Mouse (Mus musculus) limb, embryonic 15.5 days (tissue): Measurements from ENCODE around the gene Pla2g2f. TPM values are rescaled to one million over a fixed set of nuclear protein-coding genes. Genes with fewer than 3 reads are reported as not detected.

Experiments
- ATAC-seq: fragments of 200-750 bp; cut with Nextera tagmentation; 2 replicates; pipeline ENCODE4 v1.8.0; 2017; ENCODE audit warnings: low read depth, moderate TSS enrichment; ENCODE audit not compliant: insufficient number of reproducible peaks, low FRiP score, low TSS enrichment
- H3K27ac ChIP-seq: fragments of 300-500 bp; sonication (generic); 2 replicates; pipeline ENCODE4 v1.5.1; 2015; ENCODE audit warnings: moderate library complexity, mild to moderate bottlenecking, inconsistent platforms
- H3K27me3 ChIP-seq: fragments of 300-500 bp; sonication (generic); 2 replicates; pipeline ENCODE4 v1.6.1; 2015; ENCODE audit warnings: inconsistent platforms
- H3K36me3 ChIP-seq: fragments of 300-500 bp; sonication (generic); 2 replicates; pipeline ENCODE4 v1.6.1; 2015; ENCODE audit warnings: inconsistent platforms
- H3K4me1 ChIP-seq: fragments of 300-500 bp; sonication (generic); 2 replicates; pipeline ENCODE4 v1.6.1; 2015; ENCODE audit warnings: inconsistent platforms
- H3K4me2 ChIP-seq: fragments of 300-500 bp; sonication (generic); 2 replicates; pipeline ENCODE4 v1.6.1; 2015; ENCODE audit warnings: mild to moderate bottlenecking, inconsistent platforms
- H3K4me3 ChIP-seq: fragments of 300-500 bp; sonication (generic); 2 replicates; pipeline ENCODE4 v1.5.1; 2015; ENCODE audit warnings: mild to moderate bottlenecking, inconsistent platforms
- H3K9ac ChIP-seq: fragments of 300-500 bp; sonication (generic); 2 replicates; pipeline ENCODE4 v1.6.1; 2015; ENCODE audit warnings: inconsistent platforms
- H3K9me3 ChIP-seq: fragments of 300-500 bp; sonication (generic); 2 replicates; pipeline ENCODE4 v1.6.1; 2016; ENCODE audit warnings: inconsistent platforms
- WGBS: fragments of 180-500 bp; shearing (Covaris S2); methylation state at CpG from one replicate; pipeline ENCODE4 v1.1.7; 2015; 5-methylcytosine and 5-hydroxymethylcytosine counted together
- polyA plus RNA-seq: library from polyadenylated mRNA; unstranded; fragments of >200 nt; fragmentation: Nextera tagmentation; extraction: Ambion mirVana; gene quantifications from 2 replicates; pipeline ENCODE4 v1.2.1, GENCODE M21; 2015

Pla2g2f gene
- polyA plus RNA-seq, 1 experiment from 2014 or later = 60.8 TPM

- Histone ChIP-seq H3K27me3 (peaks cover 4% of the 10 kb centered on the region; the same call in 1 of the 2 replicates), H3K36me3 (no peaks in the 10 kb centered on the region), H3K9me3 (no peaks in the 10 kb centered on the region), H3K4me2 (no peak overlapping the region), H3K4me1 (peaks cover 16% of the 10 kb centered on the region), H3K27ac (no peak overlapping the region), H3K4me3 (no peak overlapping the region), H3K9ac (no peak overlapping the region)
- peak; percentile 27; the same call in 1 of the 2 replicates for ATAC-seq
- WGBS = 51% methylated on average over 9 of the region's 9 CpGs
Observed at GRCm38 (mm10) chr4:138729018-138729703, 28.3 kb downstream of the Pla2g2f start.

- Histone ChIP-seq H3K27me3 (peaks cover 4% of the 10 kb centered on the region; the same call in 1 of the 2 replicates), H3K4me2 (no peak overlapping the region), H3K9ac (no peak overlapping the region), H3K27ac (no peak overlapping the region), H3K9me3 (no peaks in the 10 kb centered on the region), H3K4me3 (no peak overlapping the region), H3K36me3 (no peaks in the 10 kb centered on the region), H3K4me1 (peaks cover 25% of the 10 kb centered on the region)
- no peak for ATAC-seq
- WGBS = 81% methylated on average over 5 of the region's 5 CpGs
Observed at GRCm38 (mm10) chr4:138725751-138726150, 31.7 kb downstream of the Pla2g2f start.

- Histone ChIP-seq H3K9ac (0 out of 2 replicates have a peak overlapping the region, but pooled peaks have one; percentile 4), H3K4me2 (peak overlapping the region; percentile 45), H3K36me3 (no peaks in the 10 kb centered on the region), H3K9me3 (no peaks in the 10 kb centered on the region), H3K27me3 (peaks cover 4% of the 10 kb centered on the region; the same call in 1 of the 2 replicates), H3K4me1 (peaks cover 25% of the 10 kb centered on the region), H3K27ac (peak overlapping the region; percentile 47; the same call in 1 of the 2 replicates), H3K4me3 (peak overlapping the region; percentile 24)
- 1% methylated on average over 13 of the region's 13 CpGs for WGBS
- peak; percentile 64; the same call in 1 of the 2 replicates for ATAC-seq
Observed at GRCm38 (mm10) chr4:138725127-138725461, 32.3 kb downstream of the Pla2g2f start.

GRCm38 (mm10) chr4:138724354-138725126, 32.9 kb downstream of the Pla2g2f start, which contains the start of gene Pla2g2c:
Gene Pla2g2c, plus strand, starts transcription at chr4:138724792.
- peak within 1 kb of the TSS; percentile 45 for H3K4me2 ChIP-seq
- ATAC-seq = no peak
- H3K36me3 ChIP-seq = no peaks in the 10 kb centered on the region
- H3K4me3 ChIP-seq = peak within 1 kb of the TSS; percentile 24
- 42% methylated on average over 18 of the region's 18 CpGs for WGBS
- peaks cover 25% of the 10 kb centered on the region for H3K4me1 ChIP-seq
- H3K9me3 ChIP-seq = no peaks in the 10 kb centered on the region
- peak within 1 kb of the TSS; percentile 47; the same call in 1 of the 2 replicates for H3K27ac ChIP-seq
- 0 out of 2 replicates have a peak within 1 kb of the TSS, but pooled peaks have one; percentile 4 for H3K9ac ChIP-seq
- H3K27me3 ChIP-seq = peaks cover 4% of the 10 kb centered on the region; the same call in 1 of the 2 replicates

GRCm38 (mm10) chr4:138723493-138724281, 33.7 kb downstream of the Pla2g2f start:
- Histone ChIP-seq H3K9me3 (no peaks in the 10 kb centered on the region), H3K4me2 (no peak overlapping the region), H3K27me3 (peaks cover 4% of the 10 kb centered on the region; the same call in 1 of the 2 replicates), H3K4me1 (peaks cover 25% of the 10 kb centered on the region), H3K36me3 (no peaks in the 10 kb centered on the region), H3K27ac (no peak overlapping the region), H3K9ac (no peak overlapping the region), H3K4me3 (no peak overlapping the region)
- ATAC-seq = no peak
- 41% methylated on average over 15 of the region's 15 CpGs for WGBS

GRCm38 (mm10) chr4:138719264-138719596, 38.2 kb downstream of the Pla2g2f start:
- ATAC-seq = no peak
- no peak overlapping the region for H3K4me3 ChIP-seq
- H3K27ac ChIP-seq = no peak overlapping the region
- no peaks in the 10 kb centered on the region for H3K36me3 ChIP-seq
- no peak overlapping the region for H3K4me2 ChIP-seq
- H3K9me3 ChIP-seq = no peaks in the 10 kb centered on the region
- 79% methylated on average over 5 of the region's 5 CpGs for WGBS
- H3K4me1 ChIP-seq = peaks cover 10% of the 10 kb centered on the region
- no peak overlapping the region for H3K9ac ChIP-seq
- H3K27me3 ChIP-seq = no peaks in the 10 kb centered on the region

- Histone ChIP-seq H3K4me2 (no peak overlapping the region), H3K27ac (no peak overlapping the region), H3K9me3 (no peaks in the 10 kb centered on the region), H3K36me3 (no peaks in the 10 kb centered on the region), H3K9ac (no peak overlapping the region), H3K27me3 (no peaks in the 10 kb centered on the region), H3K4me1 (peaks cover 6% of the 10 kb centered on the region), H3K4me3 (no peak overlapping the region)
- ATAC-seq = no peak
- WGBS = 73% methylated on average over 5 of the region's 5 CpGs
Observed at GRCm38 (mm10) chr4:138718586-138719263, 38.7 kb downstream of the Pla2g2f start.

- WGBS = 81% methylated on average over 9 of the region's 9 CpGs
- Histone ChIP-seq H3K4me2 (no peak overlapping the region), H3K9me3 (no peaks in the 10 kb centered on the region), H3K4me1 (no peaks in the 10 kb centered on the region), H3K27me3 (no peaks in the 10 kb centered on the region), H3K4me3 (no peak overlapping the region), H3K9ac (no peak overlapping the region), H3K36me3 (no peaks in the 10 kb centered on the region), H3K27ac (no peak overlapping the region)
- no peak for ATAC-seq
Observed at GRCm38 (mm10) chr4:138716697-138717096, 40.7 kb downstream of the Pla2g2f start.

GRCm38 (mm10) chr4:138714186-138714585, 43.2 kb downstream of the Pla2g2f start:
- no peaks in the 10 kb centered on the region for H3K36me3 ChIP-seq
- H3K4me2 ChIP-seq = no peak overlapping the region
- WGBS = 67% methylated on average over 1 of the region's 1 CpGs
- no peaks in the 10 kb centered on the region for H3K9me3 ChIP-seq
- H3K4me3 ChIP-seq = no peak overlapping the region
- H3K27ac ChIP-seq = no peak overlapping the region
- H3K9ac ChIP-seq = no peak overlapping the region
- no peaks in the 10 kb centered on the region for H3K27me3 ChIP-seq
- H3K4me1 ChIP-seq = no peaks in the 10 kb centered on the region
- ATAC-seq = no peak

GRCm38 (mm10) chr4:138712621-138713020, 44.8 kb downstream of the Pla2g2f start:
- Histone ChIP-seq H3K27ac (no peak overlapping the region), H3K4me3 (no peak overlapping the region), H3K27me3 (no peaks in the 10 kb centered on the region), H3K4me1 (no peaks in the 10 kb centered on the region), H3K9ac (no peak overlapping the region), H3K9me3 (no peaks in the 10 kb centered on the region), H3K36me3 (no peaks in the 10 kb centered on the region), H3K4me2 (no peak overlapping the region)
- 68% methylated on average over 8 of the region's 8 CpGs for WGBS
- ATAC-seq = no peak

GRCm38 (mm10) chr4:138712096-138712495, 45.3 kb downstream of the Pla2g2f start:
- no peaks in the 10 kb centered on the region for H3K9me3 ChIP-seq
- H3K4me2 ChIP-seq = no peak overlapping the region
- ATAC-seq = no peak
- no peaks in the 10 kb centered on the region for H3K27me3 ChIP-seq
- no peaks in the 10 kb centered on the region for H3K4me1 ChIP-seq
- H3K36me3 ChIP-seq = no peaks in the 10 kb centered on the region
- no peak overlapping the region for H3K4me3 ChIP-seq
- H3K27ac ChIP-seq = no peak overlapping the region
- H3K9ac ChIP-seq = no peak overlapping the region
- WGBS = 75% methylated on average over 11 of the region's 11 CpGs
